Mouse (Mus musculus) erythroblast, embryonic 14.5 days (primary cell): ENCODE results near the gene Col25a1. TPM values are rescaled to one million over a fixed set of nuclear protein-coding genes. Genes with fewer than 3 reads are reported as not detected.

ENCODE experiments used
- H3K27me3 ChIP-seq: 2 replicates; pipeline ENCODE4 v1.6.1; 2012; ENCODE audit warnings: inconsistent platforms; ENCODE audit not compliant: control insufficient read depth
- H3K36me3 ChIP-seq: 2 replicates; pipeline ENCODE4 v1.6.1; 2012; ENCODE audit warnings: mild to moderate bottlenecking, inconsistent platforms; ENCODE audit not compliant: control insufficient read depth
- H3K4me1 ChIP-seq: 2 replicates; pipeline ENCODE4 v1.6.1; 2012; ENCODE audit warnings: inconsistent platforms; ENCODE audit not compliant: control insufficient read depth
- H3K4me3 ChIP-seq: replicated peaks from 2 replicates; pipeline ENCODE3; 2012; ENCODE audit warnings: moderate library complexity, mild to moderate bottlenecking, inconsistent platforms
- H3K9me3 ChIP-seq: 2 replicates; pipeline ENCODE4 v1.6.1; 2012; ENCODE audit warnings: low read length, inconsistent platforms, mixed read lengths; ENCODE audit not compliant: control insufficient read depth
- GATA1 ChIP-seq: IDR thresholded peaks from 2 replicates; pipeline ENCODE4 v1.6.1; 2012; ENCODE audit warnings: low read length, inconsistent platforms, mixed read lengths
- TAL1 ChIP-seq: IDR thresholded peaks from 3 replicates; pipeline ENCODE4 v1.6.1; 2012; ENCODE audit warnings: low read length, inconsistent platforms, mixed read lengths
- polyA plus RNA-seq: library from polyadenylated mRNA; stranded (reverse); fragments of >175 nt; gene quantifications from 2 replicates; pipeline ENCODE4 v1.2.3, GENCODE M21; 2012

Col25a1 gene
- polyA plus RNA-seq, 1 experiment: 0.01 TPM

- Histone ChIP-seq H3K4me1 (no peaks in the 10 kb centered on the region), H3K9me3 (peaks cover 2% of the 10 kb centered on the region; the same call in 1 of the 2 replicates), H3K4me3 (no peak overlapping the region), H3K27me3 (no peaks in the 10 kb centered on the region), H3K36me3 (no peaks in the 10 kb centered on the region)
- TF ChIP-seq GATA1: no peak
- TF ChIP-seq TAL1: no peak
Measured at GRCm38 (mm10) chr3:130574652-130575051, 443.4 kb downstream of the Col25a1 start.

- no peaks in the 10 kb centered on the region for H3K36me3 ChIP-seq
- no peaks in the 10 kb centered on the region for H3K27me3 ChIP-seq
- peaks cover 2% of the 10 kb centered on the region; the same call in 1 of the 2 replicates for H3K9me3 ChIP-seq
- TF ChIP-seq TAL1: no peak
- TF ChIP-seq GATA1: no peak
- H3K4me3 ChIP-seq: no peak overlapping the region
- H3K4me1 ChIP-seq: no peaks in the 10 kb centered on the region
Measured at GRCm38 (mm10) chr3:130576683-130577082, 445.4 kb downstream of the Col25a1 start.

GRCm38 (mm10) chr3:130579501-130579900 lies 448.2 kb downstream of the Col25a1 start:
- no peak overlapping the region for H3K4me3 ChIP-seq
- H3K4me1 ChIP-seq: no peaks in the 10 kb centered on the region
- H3K9me3 ChIP-seq: peaks cover 2% of the 10 kb centered on the region; the same call in 1 of the 2 replicates
- TF ChIP-seq GATA1: no peak
- TF ChIP-seq TAL1: no peak
- no peaks in the 10 kb centered on the region for H3K27me3 ChIP-seq
- no peaks in the 10 kb centered on the region for H3K36me3 ChIP-seq

GRCm38 (mm10) chr3:130581577-130581976 lies 450.3 kb downstream of the Col25a1 start:
- no peak for TF ChIP-seq TAL1
- no peak for TF ChIP-seq GATA1
- Histone ChIP-seq H3K36me3 (no peaks in the 10 kb centered on the region), H3K4me3 (no peak overlapping the region), H3K4me1 (no peaks in the 10 kb centered on the region), H3K9me3 (peaks cover 2% of the 10 kb centered on the region; the same call in 1 of the 2 replicates), H3K27me3 (no peaks in the 10 kb centered on the region)

GRCm38 (mm10) chr3:130582903-130583664 lies 451.8 kb downstream of the Col25a1 start:
- Histone ChIP-seq H3K36me3 (no peaks in the 10 kb centered on the region), H3K4me3 (no peak overlapping the region), H3K4me1 (no peaks in the 10 kb centered on the region), H3K27me3 (no peaks in the 10 kb centered on the region), H3K9me3 (no peaks in the 10 kb centered on the region)
- TF ChIP-seq TAL1 (no peak), GATA1 (no peak)

- Histone ChIP-seq H3K27me3 (no peaks in the 10 kb centered on the region), H3K4me1 (no peaks in the 10 kb centered on the region), H3K36me3 (no peaks in the 10 kb centered on the region), H3K9me3 (no peaks in the 10 kb centered on the region), H3K4me3 (no peak overlapping the region)
- TF ChIP-seq GATA1 (no peak), TAL1 (no peak)
Measured at GRCm38 (mm10) chr3:130584007-130584406, 452.7 kb downstream of the Col25a1 start.

GRCm38 (mm10) chr3:130595050-130595449 lies 463.7 kb downstream of the Col25a1 start:
- Histone ChIP-seq H3K9me3 (no peaks in the 10 kb centered on the region), H3K27me3 (no peaks in the 10 kb centered on the region), H3K4me3 (no peak overlapping the region), H3K4me1 (no peaks in the 10 kb centered on the region), H3K36me3 (no peaks in the 10 kb centered on the region)
- TF ChIP-seq TAL1 (no peak), GATA1 (no peak)

GRCm38 (mm10) chr3:130601491-130601890 lies 470.2 kb downstream of the Col25a1 start:
- Histone ChIP-seq H3K9me3 (no peaks in the 10 kb centered on the region), H3K27me3 (no peaks in the 10 kb centered on the region), H3K4me1 (no peaks in the 10 kb centered on the region), H3K4me3 (no peak overlapping the region), H3K36me3 (no peaks in the 10 kb centered on the region)
- TF ChIP-seq TAL1: no peak
- TF ChIP-seq GATA1: no peak

GRCm38 (mm10) chr3:130607924-130608323 lies 476.6 kb downstream of the Col25a1 start:
- Histone ChIP-seq H3K36me3 (no peaks in the 10 kb centered on the region), H3K27me3 (no peaks in the 10 kb centered on the region), H3K4me3 (no peak overlapping the region), H3K9me3 (no peaks in the 10 kb centered on the region), H3K4me1 (no peaks in the 10 kb centered on the region)
- no peak for TF ChIP-seq GATA1
- TF ChIP-seq TAL1: no peak

GRCm38 (mm10) chr3:130614444-130614843 lies 483.1 kb downstream of the Col25a1 start:
- no peak overlapping the region for H3K4me3 ChIP-seq
- H3K27me3 ChIP-seq: peaks cover 6% of the 10 kb centered on the region; the same call in 1 of the 2 replicates
- H3K36me3 ChIP-seq: no peaks in the 10 kb centered on the region
- H3K4me1 ChIP-seq: no peaks in the 10 kb centered on the region
- TF ChIP-seq TAL1: no peak
- no peak for TF ChIP-seq GATA1
- 0 out of 2 replicates have a peak, but pooled peaks cover 2% of the 10 kb centered on the region for H3K9me3 ChIP-seq
